Mouse (Mus musculus): ENCODE measurements around the gene Nucb2.

Nucb2 gene

GRCm38 (mm10) chr7:116503879-116504817 lies at the start of gene Nucb2:
Gene Nucb2, plus strand, starts transcription at chr7:116504369.
- peak; percentile 72 to 93 for DNase-seq (ENCODE audit: low spot score in 2 of 2)

GRCm38 (mm10) chr7:116456964-116457363 lies 47.2 kb upstream of the Nucb2 start:
- no peak for DNase-seq (ENCODE audit: low spot score in 2 of 2)

GRCm38 (mm10) chr7:116457391-116457790 lies 46.8 kb upstream of the Nucb2 start:
- DNase-seq (ENCODE audit: low spot score in 2 of 2): no peak

GRCm38 (mm10) chr7:116458985-116459441 lies 45.2 kb upstream of the Nucb2 start:
- DNase-seq (ENCODE audit: low spot score in 2 of 2): peak in 1 of 2 experiments; percentile 54

DNA sequence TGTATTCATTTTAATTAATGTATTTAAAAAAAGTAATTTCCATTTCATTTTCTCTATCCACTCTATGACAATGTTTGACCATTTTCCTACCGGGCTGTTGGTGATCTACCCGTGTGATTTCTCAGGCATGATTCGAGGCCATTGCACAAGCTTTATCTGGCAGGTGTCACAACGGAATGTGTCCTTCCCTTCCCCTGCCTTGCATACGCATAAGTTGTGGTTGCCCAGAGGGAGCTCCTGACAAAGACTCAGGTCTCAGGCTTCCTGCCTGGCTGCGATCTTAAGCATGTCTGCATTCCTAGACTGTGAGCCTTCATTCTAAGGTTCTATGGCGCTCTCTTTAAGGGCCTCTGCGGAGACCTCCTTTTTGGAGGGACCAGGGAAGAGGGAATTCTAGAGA lies 42.1 kb upstream of the Nucb2 start:
- DNase-seq (ENCODE audit: low spot score in 2 of 2): no peak

GRCm38 (mm10) chr7:116475836-116476235 lies 28.3 kb upstream of the Nucb2 start:
- no peak for DNase-seq (ENCODE audit: low spot score in 2 of 2)

DNA sequence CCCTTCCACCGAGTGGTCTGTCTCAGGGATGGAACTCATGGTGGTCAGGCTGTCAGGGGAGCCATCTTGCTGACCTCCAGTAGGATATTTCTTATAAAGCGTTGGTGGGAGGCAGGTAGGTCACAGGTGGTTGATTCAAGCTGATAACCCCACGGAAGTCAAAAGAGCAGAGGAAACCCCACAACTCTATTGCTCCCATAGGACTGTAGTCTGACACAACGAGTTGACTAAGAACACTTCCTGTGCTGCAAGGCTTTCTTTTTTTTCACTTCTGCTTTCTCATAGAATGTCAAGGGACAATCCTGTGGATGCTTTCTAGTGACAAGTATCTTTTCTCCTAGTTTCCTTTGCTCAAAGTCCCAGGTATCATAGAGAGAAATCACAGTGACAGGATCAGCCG lies 27.9 kb upstream of the Nucb2 start:
- DNase-seq (ENCODE audit: low spot score in 2 of 2): no peak

- DNase-seq (ENCODE audit: low spot score in 2 of 2): no peak
These were observed 21.1 kb upstream of the Nucb2 start for GRCm38 (mm10) chr7:116483106-116483505.

DNA sequence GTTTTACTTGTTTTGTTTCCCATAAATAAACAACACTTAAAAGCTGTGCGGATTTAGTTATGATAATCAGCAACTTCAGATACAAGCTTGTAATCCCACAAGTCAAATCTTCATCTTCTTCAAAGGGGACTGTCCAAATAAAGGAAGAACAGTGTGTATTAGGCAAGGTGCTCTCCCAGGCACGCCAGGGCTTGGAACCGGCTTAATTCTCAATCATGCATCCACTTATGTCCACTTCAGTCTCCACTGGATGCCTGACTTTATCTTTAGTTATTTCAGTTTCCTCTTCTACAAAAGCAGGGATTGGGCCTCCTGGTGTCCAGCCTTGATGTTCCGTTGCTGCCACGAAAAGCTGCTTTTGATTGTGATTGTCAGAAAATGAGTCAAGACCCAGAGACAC lies 20.4 kb upstream of the Nucb2 start:
- no peak for DNase-seq (ENCODE audit: low spot score in 2 of 2)

DNA sequence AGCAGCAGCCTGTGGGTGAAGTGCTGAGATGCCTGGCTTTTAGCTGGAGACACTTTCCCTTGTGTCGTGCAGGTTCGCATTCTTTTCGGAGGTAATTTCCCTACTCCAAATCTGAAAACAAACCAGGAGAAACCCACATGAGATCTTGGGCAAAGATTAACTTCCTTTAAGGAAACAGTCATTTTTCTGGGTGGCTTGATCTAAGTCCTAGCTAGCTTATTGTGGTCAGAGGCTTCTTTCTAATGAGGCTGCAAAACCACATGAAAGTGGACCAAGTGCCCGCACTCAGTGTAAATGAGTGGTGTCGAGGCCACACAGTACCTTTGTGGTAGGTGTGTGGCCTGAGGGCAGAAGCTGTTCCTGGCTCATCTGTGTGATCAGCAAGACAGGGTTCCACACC lies 20.0 kb upstream of the Nucb2 start:
- DNase-seq (ENCODE audit: low spot score in 2 of 2): no peak

DNA sequence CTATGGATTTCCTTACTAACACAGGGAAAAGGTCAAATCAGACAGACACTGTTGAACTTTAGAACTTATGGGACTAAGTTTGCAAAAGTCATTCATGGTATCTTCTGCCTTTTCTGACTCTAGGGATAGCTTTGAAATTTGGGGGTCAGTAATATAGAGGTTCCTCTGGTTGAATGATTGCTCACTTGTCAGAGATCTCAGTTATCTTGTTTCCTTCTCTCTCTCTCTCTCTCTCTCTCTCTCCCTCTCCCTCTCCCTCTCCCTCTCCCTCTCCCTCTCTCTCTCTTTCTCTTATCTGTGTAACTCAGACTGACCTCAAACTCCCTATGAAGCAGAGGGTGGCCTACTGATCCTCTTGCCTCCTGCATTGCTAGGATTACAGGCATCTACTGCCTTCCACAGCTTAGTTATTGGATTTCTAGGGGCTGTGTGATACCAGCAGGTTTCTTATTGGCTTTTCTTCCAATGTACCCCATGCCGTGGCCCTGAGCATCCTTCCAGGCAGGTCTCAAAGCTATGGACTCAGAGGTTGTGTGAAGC lies 19.0 kb upstream of the Nucb2 start:
- DNase-seq (ENCODE audit: low spot score in 2 of 2): no peak

- no peak for DNase-seq (ENCODE audit: low spot score in 2 of 2)
These were observed 13.1 kb upstream of the Nucb2 start for GRCm38 (mm10) chr7:116491113-116491512.

DNA sequence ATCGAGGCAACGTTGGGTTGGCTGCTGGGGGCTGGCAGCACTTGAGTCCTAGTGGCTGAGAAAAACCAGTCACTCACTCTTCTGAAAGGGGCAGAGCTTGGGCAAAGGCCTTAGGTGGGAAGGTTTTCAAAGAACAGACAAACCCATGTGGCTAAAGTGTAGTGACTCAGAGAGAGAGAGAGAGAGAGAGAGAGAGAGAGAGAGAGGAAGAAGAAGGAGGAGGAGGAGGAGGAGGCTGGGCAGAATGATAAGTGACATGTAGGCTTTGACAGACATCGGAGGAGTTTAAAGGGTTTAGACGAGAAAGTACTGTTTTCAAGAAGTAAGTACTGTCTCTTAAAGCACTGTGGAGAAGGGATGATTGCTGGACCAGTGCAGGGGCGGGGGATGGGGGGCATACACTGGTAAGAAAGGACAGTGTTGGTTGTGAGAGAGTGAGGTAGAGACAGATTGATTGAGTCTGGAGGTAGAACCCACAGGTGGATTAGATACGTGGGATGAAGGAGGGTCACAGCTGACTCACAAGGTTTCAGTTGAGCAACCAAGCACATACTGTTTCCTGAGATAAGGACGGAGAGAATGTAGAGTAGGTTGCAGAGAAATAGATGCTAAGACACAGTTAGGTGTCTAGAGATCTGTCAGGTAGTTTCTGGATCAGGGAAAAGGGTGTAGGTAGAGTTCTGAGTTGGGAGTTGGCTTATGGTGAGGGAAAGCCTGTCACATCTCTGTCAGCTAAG lies 10.7 kb upstream of the Nucb2 start:
- no peak for DNase-seq (ENCODE audit: low spot score in 2 of 2)

DNA sequence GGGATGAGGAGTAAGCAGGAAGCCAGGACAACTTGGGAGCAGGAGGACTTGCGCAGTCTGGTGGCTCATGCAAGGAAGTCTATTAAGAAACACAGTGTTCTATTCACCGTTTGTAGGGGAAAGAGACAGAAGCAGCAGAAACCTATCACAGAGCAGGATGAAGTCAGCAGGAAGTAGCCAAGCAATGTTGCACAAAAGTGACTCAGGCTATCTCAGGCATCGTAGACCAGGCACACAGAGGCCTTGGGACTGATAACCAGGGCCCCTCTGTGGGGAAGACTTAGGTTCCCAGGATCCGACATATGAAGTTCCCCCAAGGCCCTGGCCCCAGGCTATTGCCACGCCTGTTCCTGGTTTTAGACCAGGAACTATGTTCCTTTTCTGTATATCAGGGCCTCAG lies 9.6 kb upstream of the Nucb2 start:
- no peak for DNase-seq (ENCODE audit: low spot score in 2 of 2)

- DNase-seq (ENCODE audit: low spot score in 2 of 2): no peak
These were observed 7.4 kb upstream of the Nucb2 start for GRCm38 (mm10) chr7:116496760-116497159.

- no peak for DNase-seq (ENCODE audit: low spot score in 2 of 2)
These were observed 625 bp downstream of the Nucb2 start for GRCm38 (mm10) chr7:116504818-116505170.

DNA sequence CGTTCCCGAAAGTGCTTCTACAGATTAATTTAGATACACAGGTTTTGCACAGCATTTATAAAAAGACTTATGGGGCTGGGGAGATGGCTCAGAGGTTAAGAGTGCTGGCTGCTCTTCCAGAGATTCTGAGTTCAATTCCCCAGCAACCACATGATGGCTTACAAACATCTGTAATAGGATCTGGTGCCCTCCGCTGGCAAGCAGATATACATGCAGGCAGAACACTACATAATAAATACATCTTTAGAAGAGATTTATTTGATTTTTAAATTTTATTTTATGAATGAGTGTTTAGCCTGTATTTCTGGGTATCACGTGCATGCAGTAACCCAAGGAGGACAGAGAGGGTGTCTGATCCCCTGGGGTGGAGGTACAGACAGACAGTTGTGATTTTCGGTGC lies 9.9 kb downstream of the Nucb2 start:
- peak in 1 of 2 experiments; percentile 40 for DNase-seq (ENCODE audit: low spot score in 2 of 2)

DNA sequence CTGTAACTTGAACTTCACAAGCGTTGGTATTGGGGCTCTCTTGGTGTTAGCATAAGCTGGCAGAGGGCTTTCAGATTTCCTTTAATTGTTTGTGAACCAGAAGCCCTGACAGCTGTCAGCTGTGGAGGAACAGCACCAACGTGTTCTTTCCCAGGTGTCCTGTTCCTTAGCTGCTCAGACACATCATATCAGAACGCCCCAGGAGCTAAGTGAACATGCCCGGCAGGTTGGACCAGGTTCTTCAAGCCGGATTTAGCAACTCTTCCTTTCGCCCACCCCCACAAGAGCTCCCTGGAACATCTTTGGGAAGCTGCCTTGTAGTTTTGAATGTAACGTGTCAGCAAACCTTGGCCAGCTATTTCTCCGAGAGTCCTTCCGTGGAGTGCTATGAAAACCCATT lies 10.4 kb downstream of the Nucb2 start:
- no peak for DNase-seq (ENCODE audit: low spot score in 2 of 2)

GRCm38 (mm10) chr7:116515059-116515458 lies 10.9 kb downstream of the Nucb2 start:
- no peak for DNase-seq (ENCODE audit: low spot score in 2 of 2)

- DNase-seq (ENCODE audit: low spot score in 2 of 2): no peak
These were observed 11.5 kb downstream of the Nucb2 start for GRCm38 (mm10) chr7:116515514-116516135.

GRCm38 (mm10) chr7:116517240-116517639 lies 13.1 kb downstream of the Nucb2 start:
- no peak for DNase-seq (ENCODE audit: low spot score in 2 of 2)

- DNase-seq (ENCODE audit: low spot score in 2 of 2): no peak
These were observed 14.0 kb downstream of the Nucb2 start for GRCm38 (mm10) chr7:116518155-116518554.
